Mouse (Mus musculus) stomach, embryonic 16.5 days (tissue): ENCODE measurements around the gene E2f6. TPM values are rescaled to one million over a fixed set of nuclear protein-coding genes. Genes with fewer than 3 reads are reported as not detected.

Experiments used
- ATAC-seq: fragments of 200-750 bp; cut with Nextera tagmentation; 2 replicates; pipeline ENCODE4 v1.8.0; 2017; ENCODE audit warnings: moderate number of reproducible peaks, moderate TSS enrichment; ENCODE audit not compliant: insufficient read depth, low FRiP score
- H3K27ac ChIP-seq: fragments of 300-500 bp; sonication (generic); 2 replicates; pipeline ENCODE4 v1.5.1; 2014; ENCODE audit warnings: low read length
- H3K27me3 ChIP-seq: fragments of 300-500 bp; sonication (generic); 2 replicates; pipeline ENCODE4 v1.6.1; 2014; ENCODE audit warnings: low read length, control low read depth, mixed read lengths; ENCODE audit not compliant: control insufficient read depth, insufficient read depth
- H3K36me3 ChIP-seq: fragments of 300-500 bp; sonication (generic); 2 replicates; pipeline ENCODE4 v1.6.1; 2014; ENCODE audit warnings: low read length; ENCODE audit not compliant: control insufficient read depth, insufficient read depth
- H3K4me1 ChIP-seq: fragments of 300-500 bp; sonication (generic); 2 replicates; pipeline ENCODE4 v1.6.1; 2014; ENCODE audit warnings: low read length, control low read depth, mixed read lengths; ENCODE audit not compliant: control insufficient read depth, insufficient read depth
- H3K4me2 ChIP-seq: fragments of 300-500 bp; sonication (generic); 2 replicates; pipeline ENCODE4 v1.6.1; 2014; ENCODE audit warnings: low read depth, low read length, mixed read lengths
- H3K4me3 ChIP-seq: fragments of 300-500 bp; sonication (generic); replicated peaks from 2 replicates; pipeline ENCODE4 v1.5.1; 2014; ENCODE audit warnings: mild to moderate bottlenecking, low read length
- H3K9ac ChIP-seq: fragments of 300-500 bp; sonication (generic); 2 replicates; pipeline ENCODE4 v1.6.1; 2014; ENCODE audit warnings: low read length
- H3K9me3 ChIP-seq: fragments of 300-500 bp; sonication (generic); replicated peaks from 2 replicates; pipeline ENCODE4 v1.6.1; 2016; ENCODE audit warnings: low read length, control low read depth; ENCODE audit not compliant: control insufficient read depth
- WGBS: fragments of 180-500 bp; shearing (Covaris S2); extraction: QIAGEN DNeasy Blood & Tissue Kit; methylation state at CpG from one replicate; pipeline ENCODE4 v1.1.7; 2014; 5-methylcytosine and 5-hydroxymethylcytosine counted together
- polyA plus RNA-seq: library from polyadenylated mRNA; unstranded; fragments of >200 nt; fragmentation: Nextera tagmentation; extraction: Ambion mirVana; gene quantifications from 2 replicates; pipeline ENCODE4 v1.2.1, GENCODE M21; 2015

The E2f6 gene
- polyA plus RNA-seq, 1 experiment from 2014 or later = 27.9 TPM

- no peaks in the 10 kb centered on the region for H3K27me3 ChIP-seq
These were observed 61.2 kb downstream of the E2f6 start for GRCm38 (mm10) chr12:16872006-16872405.

GRCm38 (mm10) chr12:16872926-16873464, 62.2 kb downstream of the E2f6 start:
- Histone ChIP-seq H3K36me3 (no peaks in the 10 kb centered on the region), H3K27me3 (no peaks in the 10 kb centered on the region), H3K4me3 (no peak overlapping the region), H3K27ac (0 out of 2 replicates have a peak overlapping the region, but pooled peaks have one; percentile 8), H3K9me3 (peaks cover 4% of the 10 kb centered on the region; the same call in 1 of the 2 replicates), H3K9ac (no peak overlapping the region), H3K4me2 (no peak overlapping the region), H3K4me1 (peaks cover 72% of the 10 kb centered on the region)
- no peak for ATAC-seq
- 41% methylated on average over 7 of the region's 7 CpGs for WGBS

More at GRCm38 (mm10) chr12:16872006-16872405, 61.2 kb downstream of the E2f6 start:
- H3K27ac ChIP-seq = no peak overlapping the region
- H3K4me2 ChIP-seq = no peak overlapping the region
- no peaks in the 10 kb centered on the region for H3K36me3 ChIP-seq
- 80% methylated on average over 1 of the region's 1 CpGs for WGBS
- H3K9ac ChIP-seq = no peak overlapping the region
- peaks cover 69% of the 10 kb centered on the region for H3K4me1 ChIP-seq
- H3K4me3 ChIP-seq = no peak overlapping the region
- no peak for ATAC-seq
- H3K9me3 ChIP-seq = peaks cover 4% of the 10 kb centered on the region; the same call in 1 of the 2 replicates

- Histone ChIP-seq H3K36me3 (no peaks in the 10 kb centered on the region), H3K27ac (0 out of 2 replicates have a peak overlapping the region, but pooled peaks have one; percentile 8), H3K27me3 (no peaks in the 10 kb centered on the region), H3K9ac (no peak overlapping the region), H3K9me3 (peaks cover 4% of the 10 kb centered on the region; the same call in 1 of the 2 replicates), H3K4me1 (peaks cover 76% of the 10 kb centered on the region), H3K4me2 (no peak overlapping the region), H3K4me3 (no peak overlapping the region)
- ATAC-seq = no peak
- 67% methylated on average over 7 of the region's 7 CpGs for WGBS
These were observed 62.8 kb downstream of the E2f6 start for GRCm38 (mm10) chr12:16873549-16873948.

GRCm38 (mm10) chr12:16874086-16874485, 63.3 kb downstream of the E2f6 start:
- 62% methylated on average over 2 of the region's 2 CpGs for whole genome bisulfite sequencing
- H3K27ac ChIP-seq = no peak overlapping the region
- peaks cover 74% of the 10 kb centered on the region for H3K4me1 ChIP-seq
- peaks cover 4% of the 10 kb centered on the region; the same call in 1 of the 2 replicates for H3K9me3 ChIP-seq
- H3K9ac ChIP-seq = no peak overlapping the region
- no peak for ATAC-seq
- no peak overlapping the region for H3K4me2 ChIP-seq
- H3K4me3 ChIP-seq = no peak overlapping the region
- H3K27me3 ChIP-seq = no peaks in the 10 kb centered on the region
- H3K36me3 ChIP-seq = no peaks in the 10 kb centered on the region

- Histone ChIP-seq H3K9ac (no peak overlapping the region), H3K4me2 (no peak overlapping the region), H3K36me3 (no peaks in the 10 kb centered on the region), H3K9me3 (peaks cover 4% of the 10 kb centered on the region; the same call in 1 of the 2 replicates), H3K4me1 (peaks cover 62% of the 10 kb centered on the region), H3K4me3 (no peak overlapping the region), H3K27ac (peak overlapping the region; percentile 26), H3K27me3 (no peaks in the 10 kb centered on the region)
- ATAC-seq = peak; percentile 65; the same call in 1 of the 2 replicates
- WGBS = 32% methylated on average over 4 of the region's 4 CpGs
These were observed 64.5 kb downstream of the E2f6 start for GRCm38 (mm10) chr12:16875269-16875668.

- Histone ChIP-seq H3K4me2 (no peak overlapping the region), H3K9me3 (peaks cover 4% of the 10 kb centered on the region; the same call in 1 of the 2 replicates), H3K36me3 (no peaks in the 10 kb centered on the region), H3K4me1 (peaks cover 58% of the 10 kb centered on the region), H3K9ac (no peak overlapping the region), H3K27me3 (no peaks in the 10 kb centered on the region), H3K27ac (peak overlapping the region; percentile 26), H3K4me3 (no peak overlapping the region)
- 46% methylated on average over 7 of the region's 7 CpGs for WGBS
- ATAC-seq = peak; percentile 38; the same call in 1 of the 2 replicates
These were observed 64.9 kb downstream of the E2f6 start for GRCm38 (mm10) chr12:16875678-16876077.

- H3K27me3 ChIP-seq = no peaks in the 10 kb centered on the region
- H3K9me3 ChIP-seq = no peaks in the 10 kb centered on the region
- H3K27ac ChIP-seq = peak overlapping the region; percentile 39
- no peaks in the 10 kb centered on the region for H3K36me3 ChIP-seq
- no peak overlapping the region for H3K4me2 ChIP-seq
- H3K9ac ChIP-seq = no peak overlapping the region
- no peak for ATAC-seq
- no peak overlapping the region for H3K4me3 ChIP-seq
- WGBS = 38% methylated on average over 3 of the region's 3 CpGs
- peaks cover 54% of the 10 kb centered on the region for H3K4me1 ChIP-seq
These were observed 65.9 kb downstream of the E2f6 start for GRCm38 (mm10) chr12:16876667-16877066.

- no peak for ATAC-seq
- no peaks in the 10 kb centered on the region for H3K27me3 ChIP-seq
- H3K4me1 ChIP-seq = peaks cover 51% of the 10 kb centered on the region
- no peaks in the 10 kb centered on the region for H3K36me3 ChIP-seq
- WGBS = 43% methylated on average over 5 of the region's 5 CpGs
- H3K4me2 ChIP-seq = no peak overlapping the region
- H3K9me3 ChIP-seq = no peaks in the 10 kb centered on the region
- H3K27ac ChIP-seq = peak overlapping the region; percentile 39
- H3K4me3 ChIP-seq = no peak overlapping the region
- H3K9ac ChIP-seq = no peak overlapping the region
These were observed 66.4 kb downstream of the E2f6 start for GRCm38 (mm10) chr12:16877141-16877540.

GRCm38 (mm10) chr12:16877679-16878078, 66.9 kb downstream of the E2f6 start:
- no peak for ATAC-seq
- Histone ChIP-seq H3K9me3 (no peaks in the 10 kb centered on the region), H3K4me2 (no peak overlapping the region), H3K27ac (peak overlapping the region; percentile 39; the same call in 1 of the 2 replicates), H3K27me3 (no peaks in the 10 kb centered on the region), H3K9ac (no peak overlapping the region), H3K4me3 (no peak overlapping the region), H3K36me3 (no peaks in the 10 kb centered on the region), H3K4me1 (peaks cover 49% of the 10 kb centered on the region)
- 41% methylated on average over 1 of the region's 1 CpGs for WGBS
